Mouse (Mus musculus) macrophage (primary cell): Measurements from ENCODE around the gene Soga3. TPM values are rescaled to one million over a fixed set of nuclear protein-coding genes. Genes with fewer than 3 reads are reported as not detected.

Experiments used
- H3K27ac ChIP-seq: fragments of 350-480 bp; formaldehyde crosslinking; 2 replicates; pipeline ENCODE4 v1.9.0; 2021
- H3K36me3 ChIP-seq: fragments of 350-480 bp; formaldehyde crosslinking; 2 replicates; pipeline ENCODE4 v1.9.0; 2021; ENCODE audit errors: inconsistent target
- H3K4me3 ChIP-seq: fragments of 350-480 bp; formaldehyde crosslinking; 2 replicates; pipeline ENCODE4 v1.9.0; 2021; ENCODE audit errors: inconsistent target
- H3K79me2 ChIP-seq: fragments of 350-480 bp; formaldehyde crosslinking; 2 replicates; pipeline ENCODE4 v1.9.0; 2021; ENCODE audit errors: inconsistent target
- WGBS: methylation state at CpG from one replicate; pipeline ENCODE4 v1.1.7; 2026; ENCODE audit warnings: inconsistent platforms; ENCODE audit not compliant: missing documents; 5-methylcytosine and 5-hydroxymethylcytosine counted together
- polyA plus RNA-seq: library from polyadenylated mRNA; stranded (reverse); fragments of 250-400 nt; gene quantifications from 3 replicates; pipeline ENCODE4 v1.2.4, GENCODE M21; 2018; ENCODE audit warnings: inconsistent platforms
- total RNA-seq, 78 experiments: library from RNA; depleted of rRNA; stranded (reverse); fragments of 250-400 nt; gene quantifications; 1 replicate in 9 of 78; 2 replicates in 24 of 78; 3 replicates in 43 of 78; 4 replicates in 2 of 78; pipeline ENCODE4 v1.2.4; 2018; ENCODE audit warnings: inconsistent platforms in 56 of 78

The Soga3 gene
- total RNA-seq (2018; cell fraction: chromatin; rRNA removed), result not detected
- total RNA-seq (2018; cell fraction: cytosol; rRNA removed), result not detected
- total RNA-seq (2018; cell fraction: nucleus; rRNA removed), result not detected
- polyA plus RNA-seq, result not detected in 3 replicates

DNA sequence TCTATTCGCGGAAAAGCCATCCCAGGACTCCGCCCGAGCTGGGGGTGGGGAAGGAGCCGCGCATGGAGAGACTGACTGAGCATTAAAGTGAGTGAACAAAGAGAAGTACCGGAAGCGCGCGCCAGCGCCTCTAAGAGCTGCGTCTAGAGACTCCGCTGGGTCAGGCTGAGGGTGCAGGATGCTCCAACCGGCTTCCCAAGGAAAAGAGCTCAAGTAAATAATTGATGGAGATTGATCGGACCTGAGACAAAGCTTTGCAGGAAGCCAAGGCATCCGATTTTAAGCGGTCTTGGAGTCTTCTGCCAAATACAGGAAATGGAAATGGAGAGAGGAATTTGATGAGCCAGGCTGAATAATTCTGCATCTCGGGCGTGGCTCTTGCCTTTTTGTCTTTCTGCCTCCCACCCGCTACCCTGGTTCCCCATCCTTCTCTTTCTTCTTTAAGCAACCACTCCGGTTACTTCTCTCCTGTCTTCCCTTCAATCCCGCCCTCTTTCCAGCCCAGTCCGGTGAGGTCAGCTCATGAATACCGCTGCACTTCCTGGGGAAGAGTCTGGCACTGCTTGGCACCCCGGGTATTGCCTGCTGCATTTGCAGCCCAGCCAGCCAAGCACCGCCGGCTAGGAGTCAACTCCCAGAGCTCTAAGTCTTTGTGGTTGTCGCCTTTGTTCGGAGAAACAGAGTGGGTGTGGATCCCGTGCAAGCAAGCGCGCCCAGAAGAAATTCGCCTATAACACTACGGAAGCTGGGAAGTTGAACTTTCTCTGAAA is at the start of gene Soga3:
Gene Soga3 (plus strand): TSS at position 274 of the 770 bp plus-strand sequence.
- Histone ChIP-seq H3K79me2 (no peaks in the 10 kb centered on the region), H3K4me3 (no peak within 1 kb of the TSS), H3K36me3 (no peaks in the 10 kb centered on the region), H3K27ac (no peak within 1 kb of the TSS)
- 11% methylated on average over 27 of the region's 34 CpGs for WGBS

DNA sequence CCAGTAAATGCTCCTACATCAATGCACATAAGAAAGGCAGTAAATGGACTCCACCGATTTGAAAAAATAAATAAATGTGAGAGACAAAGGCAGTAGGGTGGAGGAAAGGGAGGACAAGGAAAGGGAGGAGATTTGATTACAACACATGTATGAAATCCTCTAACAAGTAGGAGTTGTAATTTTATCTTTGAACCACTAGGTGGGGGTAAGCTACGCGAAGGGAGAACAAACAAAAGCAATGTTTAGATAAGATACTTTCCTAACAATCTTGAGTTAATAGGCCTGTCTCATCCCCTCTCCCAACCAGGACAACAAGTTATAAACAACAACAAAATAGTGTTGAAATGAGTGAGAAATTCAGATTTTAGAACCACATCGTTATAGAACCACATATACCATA is 36.7 kb upstream of the Soga3 start:
- WGBS, result 26% methylated on average over 4 of the region's 4 CpGs
- Histone ChIP-seq H3K4me3 (no peak overlapping the region), H3K79me2 (no peaks in the 10 kb centered on the region), H3K36me3 (no peaks in the 10 kb centered on the region), H3K27ac (no peak overlapping the region)

DNA sequence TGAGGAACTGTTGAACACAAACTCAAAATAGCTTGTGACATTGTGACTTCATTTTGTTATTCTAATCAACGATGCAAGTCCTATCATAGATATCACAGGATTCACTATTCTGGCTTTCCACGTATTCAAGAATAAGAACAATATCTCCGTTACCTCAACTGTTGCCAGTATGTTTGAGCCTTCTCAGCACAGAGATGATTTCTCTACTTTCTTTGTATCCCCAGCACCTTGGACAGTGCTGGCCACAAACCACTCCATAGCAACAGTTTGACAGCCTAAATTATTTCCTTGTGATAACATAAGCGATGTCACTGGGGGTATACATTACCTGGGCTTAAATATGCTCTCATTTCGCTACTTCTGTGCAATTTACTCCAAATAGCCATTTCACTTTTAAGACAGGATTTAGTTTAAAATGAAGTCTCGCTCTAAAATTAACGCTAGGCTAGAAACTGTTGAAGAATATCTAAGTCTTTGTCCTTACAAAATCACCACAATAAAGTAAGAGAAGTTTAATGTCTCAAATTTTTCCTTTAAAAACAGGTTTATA is 1.0 kb upstream of the Soga3 start:
- Histone ChIP-seq H3K36me3 (no peaks in the 10 kb centered on the region), H3K79me2 (no peaks in the 10 kb centered on the region), H3K4me3 (no peak overlapping the region), H3K27ac (no peak overlapping the region)
- 32% methylated on average over 7 of the region's 7 CpGs for WGBS

DNA sequence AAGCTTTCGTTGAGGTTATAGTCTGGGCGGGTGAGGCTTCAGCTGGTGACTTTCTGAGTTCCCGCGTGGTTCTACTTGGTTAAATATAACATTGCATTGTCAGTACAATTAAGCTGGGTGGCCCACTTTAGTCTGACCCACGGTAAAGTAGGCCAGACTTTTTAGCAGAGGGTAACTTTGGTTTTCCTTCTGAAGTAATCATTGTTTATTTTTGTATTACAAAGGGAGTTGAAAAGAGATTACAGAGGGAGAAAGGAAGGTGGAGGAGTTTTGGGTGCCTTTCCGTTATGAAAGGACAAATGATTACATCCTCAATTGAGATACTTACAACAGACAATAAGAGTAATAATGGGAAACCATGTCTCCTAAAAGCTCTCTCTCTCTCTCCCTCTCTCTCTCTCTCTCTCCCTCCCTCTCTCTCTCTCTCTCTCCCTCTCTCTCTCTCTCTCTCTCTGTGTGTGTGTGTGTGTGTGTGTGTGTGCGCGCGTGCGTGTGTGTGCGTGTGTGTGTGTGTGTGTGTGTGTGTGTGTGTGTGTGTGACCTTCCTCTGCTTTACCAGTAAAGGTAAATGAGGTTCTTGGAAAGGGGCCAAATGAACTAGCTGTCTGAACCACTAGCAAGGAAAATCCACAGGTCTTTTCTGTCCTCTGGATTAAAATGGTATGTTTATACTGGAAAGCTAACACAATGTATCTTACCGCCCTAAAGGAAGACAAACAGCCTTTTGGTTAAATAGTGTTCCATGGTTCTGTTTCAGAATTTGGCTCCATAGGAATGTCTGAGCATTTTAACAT is 1.2 kb downstream of the Soga3 start:
- WGBS, result 28% methylated on average over 7 of the region's 12 CpGs
- no peaks in the 10 kb centered on the region for H3K79me2 ChIP-seq
- H3K4me3 ChIP-seq, result no peak overlapping the region
- no peak overlapping the region for H3K27ac ChIP-seq
- no peaks in the 10 kb centered on the region for H3K36me3 ChIP-seq

DNA sequence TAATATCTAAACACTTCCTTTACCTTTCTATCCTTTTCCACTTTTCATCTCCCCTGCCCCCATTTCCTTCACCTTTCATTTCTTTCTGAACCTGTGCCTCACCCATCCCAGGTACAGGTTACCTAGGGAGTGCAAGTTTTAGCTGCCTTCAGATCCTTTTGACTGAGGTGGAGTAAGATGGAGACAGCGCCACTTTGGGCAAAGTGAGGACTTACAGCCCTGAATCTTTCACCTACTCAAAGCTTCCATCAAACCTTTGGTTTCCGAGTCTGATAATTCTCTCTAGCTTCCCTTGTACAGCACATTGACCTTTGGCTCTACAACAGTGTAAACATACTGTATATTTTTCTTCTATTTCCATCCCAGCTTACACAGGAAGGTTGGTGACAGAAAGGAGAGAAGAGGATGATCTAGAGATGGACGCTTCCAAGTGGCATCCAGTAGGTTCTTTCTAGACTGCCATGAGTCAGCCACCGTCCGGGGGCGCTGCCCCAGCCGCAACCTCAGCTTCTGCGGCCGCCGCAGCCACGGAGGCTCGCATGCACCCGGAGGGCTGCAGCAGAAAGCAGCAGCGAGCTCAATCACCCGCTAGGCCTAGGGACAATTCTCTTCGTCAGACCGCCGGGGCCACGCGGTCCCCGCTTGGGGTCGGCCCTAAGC is 2.7 kb downstream of the Soga3 start:
- H3K4me3 ChIP-seq, result no peak overlapping the region

DNA sequence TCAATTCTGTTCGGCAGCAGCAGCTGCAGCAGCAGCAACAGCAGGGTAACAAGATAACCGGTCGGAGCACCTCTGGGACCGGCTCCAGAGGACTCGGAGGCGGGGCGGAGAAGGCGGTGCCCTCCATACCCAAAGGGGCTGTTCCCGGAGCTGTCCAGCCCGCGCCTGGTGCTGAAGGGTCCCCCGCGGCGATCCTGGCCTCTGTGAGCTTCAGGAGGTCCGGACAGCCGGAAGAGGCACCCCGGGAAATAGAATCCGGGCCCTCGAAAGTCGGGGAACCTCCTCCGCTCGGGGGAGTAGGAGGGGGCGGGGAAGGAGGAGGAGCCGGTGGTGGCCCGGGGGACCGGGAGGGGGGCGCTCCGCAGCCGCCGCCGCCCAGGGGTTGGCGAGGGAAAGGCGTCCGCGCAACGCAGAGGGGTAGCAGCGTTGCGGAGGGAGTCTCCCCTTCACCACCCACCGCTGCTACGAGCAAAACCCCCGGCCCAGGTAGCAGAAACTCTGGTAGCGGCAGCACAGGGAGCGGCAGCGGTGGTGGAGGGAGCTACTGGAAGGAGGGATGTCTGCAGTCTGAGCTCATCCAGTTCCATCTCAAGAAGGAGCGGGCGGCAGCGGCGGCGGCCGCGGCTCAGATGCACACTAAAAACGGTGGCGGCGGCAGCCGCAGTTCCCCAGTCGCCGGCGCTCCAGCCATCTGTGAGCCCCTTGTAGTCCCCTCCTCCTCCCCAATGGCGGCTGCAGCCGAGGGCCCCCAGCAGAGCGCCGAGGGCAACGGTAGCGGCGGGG is 3.4 kb downstream of the Soga3 start:
- WGBS, result 5% methylated on average over 50 of the region's 65 CpGs

More for the DNA sequence above, 2.7 kb downstream of the Soga3 start:
- Histone ChIP-seq H3K27ac (no peak overlapping the region), H3K79me2 (no peaks in the 10 kb centered on the region), H3K36me3 (no peaks in the 10 kb centered on the region)
- 3% methylated on average over 22 of the region's 22 CpGs for WGBS

DNA sequence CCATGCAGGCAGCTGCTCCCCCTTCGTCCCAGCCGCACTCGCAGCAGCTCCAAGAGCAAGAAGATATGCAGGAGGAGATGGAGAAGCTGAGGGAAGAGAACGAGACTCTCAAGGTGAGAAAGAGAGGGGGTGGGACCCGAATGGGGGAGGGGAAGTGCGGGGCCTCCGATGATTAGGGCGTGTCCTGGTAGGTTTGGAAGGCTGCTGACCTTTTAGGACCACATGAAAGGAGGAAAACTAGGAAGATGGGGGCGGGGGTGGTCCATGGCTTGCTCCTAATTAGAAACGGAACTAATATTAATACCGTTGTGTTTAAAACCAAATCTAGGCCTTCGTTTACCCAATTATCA is 4.0 kb downstream of the Soga3 start:
- Histone ChIP-seq H3K79me2 (no peaks in the 10 kb centered on the region), H3K4me3 (no peak overlapping the region), H3K27ac (no peak overlapping the region), H3K36me3 (no peaks in the 10 kb centered on the region)
- 3% methylated on average over 12 of the region's 12 CpGs for WGBS

More for the DNA sequence above, 3.4 kb downstream of the Soga3 start:
- H3K4me3 ChIP-seq, result no peak overlapping the region
- no peaks in the 10 kb centered on the region for H3K79me2 ChIP-seq
- no peak overlapping the region for H3K27ac ChIP-seq
- no peaks in the 10 kb centered on the region for H3K36me3 ChIP-seq

DNA sequence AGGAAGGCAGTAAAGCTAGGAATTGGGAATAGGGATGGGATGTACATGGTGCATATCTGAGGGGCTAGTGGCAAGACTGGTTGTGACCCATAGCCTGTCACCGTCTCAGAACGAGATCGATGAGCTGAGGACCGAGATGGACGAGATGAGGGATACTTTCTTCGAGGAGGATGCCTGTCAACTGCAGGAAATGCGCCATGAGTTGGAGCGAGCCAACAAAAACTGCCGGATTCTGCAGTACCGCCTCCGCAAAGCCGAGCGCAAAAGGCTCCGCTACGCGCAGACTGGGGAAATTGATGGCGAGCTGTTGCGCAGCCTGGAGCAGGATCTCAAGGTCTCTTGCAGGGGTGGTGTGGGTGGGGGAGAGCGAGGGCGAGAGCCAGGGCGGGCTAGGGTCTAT is 4.4 kb downstream of the Soga3 start:
- WGBS, result 10% methylated on average over 21 of the region's 21 CpGs
- Histone ChIP-seq H3K79me2 (no peaks in the 10 kb centered on the region), H3K27ac (no peak overlapping the region), H3K36me3 (no peaks in the 10 kb centered on the region), H3K4me3 (no peak overlapping the region)

DNA sequence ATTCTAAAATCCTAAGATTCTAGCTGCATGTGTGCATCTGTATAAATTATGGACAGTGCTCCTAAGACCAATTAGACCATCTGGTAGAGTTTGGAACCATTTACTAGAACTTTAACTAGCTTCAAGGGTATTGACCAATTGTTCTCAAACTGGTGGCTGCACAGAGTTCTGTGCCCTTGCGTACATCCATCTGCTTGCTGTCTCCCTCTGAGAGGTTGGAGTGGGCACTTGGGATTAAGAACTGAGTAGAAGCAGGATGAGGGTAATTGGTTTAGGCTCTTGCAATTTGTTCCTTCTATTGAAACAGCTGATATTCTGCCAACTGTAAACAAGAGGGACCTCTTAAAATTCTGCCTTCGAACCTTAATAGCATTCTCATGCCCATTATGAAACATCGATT is 11.7 kb downstream of the Soga3 start:
- no peak overlapping the region for H3K4me3 ChIP-seq
- 87% methylated on average over 3 of the region's 3 CpGs for WGBS
- H3K36me3 ChIP-seq, result no peaks in the 10 kb centered on the region
- no peaks in the 10 kb centered on the region for H3K79me2 ChIP-seq
- no peak overlapping the region for H3K27ac ChIP-seq

DNA sequence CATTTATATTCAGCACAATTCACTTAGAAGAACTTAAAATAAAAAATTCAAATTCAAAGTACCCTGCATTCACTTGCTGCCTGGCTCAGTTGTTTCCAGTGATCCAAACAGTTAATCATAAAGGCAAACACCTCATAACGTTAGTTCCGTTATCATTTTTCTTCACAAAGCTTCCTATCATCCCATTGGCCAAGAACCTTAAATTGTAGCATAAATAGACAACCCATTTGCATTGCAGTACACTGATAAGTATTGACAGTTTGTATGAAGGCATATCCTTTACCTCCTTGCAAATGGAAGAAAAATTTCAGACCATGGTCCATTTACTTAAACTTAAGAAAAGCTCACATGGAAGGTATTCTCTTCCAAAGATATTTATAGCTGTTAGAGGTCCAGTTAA is 18.0 kb downstream of the Soga3 start:
- no peaks in the 10 kb centered on the region for H3K36me3 ChIP-seq
- 79% methylated on average over 2 of the region's 2 CpGs for WGBS
- H3K27ac ChIP-seq, result no peak overlapping the region
- no peak overlapping the region for H3K4me3 ChIP-seq
- H3K79me2 ChIP-seq, result no peaks in the 10 kb centered on the region

DNA sequence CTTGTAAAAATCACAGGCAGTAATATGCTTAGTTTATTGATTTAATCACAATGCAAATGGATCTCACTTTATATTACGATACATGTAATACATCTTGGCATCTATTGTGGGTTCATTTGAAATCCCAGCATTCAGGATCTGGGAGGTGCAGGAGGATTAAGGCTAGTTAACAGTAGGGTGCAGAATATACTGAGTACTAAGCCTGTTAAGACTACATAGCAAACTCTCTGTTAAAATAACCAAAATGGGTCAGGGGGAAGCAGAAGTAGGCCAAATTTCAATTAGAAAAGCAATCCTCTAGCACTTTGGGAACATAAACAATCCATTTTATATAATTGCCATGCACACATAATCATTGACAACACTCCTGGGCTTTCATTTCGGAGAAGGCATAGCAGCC is 30.1 kb downstream of the Soga3 start:
- Histone ChIP-seq H3K36me3 (no peaks in the 10 kb centered on the region), H3K27ac (no peak overlapping the region), H3K79me2 (no peaks in the 10 kb centered on the region), H3K4me3 (no peak overlapping the region)
- WGBS, result 78% methylated on average over 2 of the region's 2 CpGs

DNA sequence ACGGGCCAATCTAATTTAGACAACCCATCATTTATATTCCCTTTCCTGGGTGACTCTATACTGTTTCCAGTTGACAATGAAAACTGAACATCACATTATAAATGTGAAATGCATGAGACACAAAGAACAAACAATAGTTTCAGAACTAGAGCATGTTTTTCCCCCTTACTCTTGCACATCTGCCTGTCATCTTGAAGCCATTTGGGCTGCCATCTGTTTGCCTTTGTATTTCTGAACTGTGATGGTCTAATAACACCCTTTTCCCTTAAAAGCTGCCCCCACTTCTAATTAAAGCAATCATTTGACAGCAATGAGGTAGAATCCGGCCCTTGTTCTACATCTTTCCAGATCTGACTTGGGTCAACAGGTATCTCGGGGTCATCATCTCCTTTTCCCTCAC is 32.0 kb downstream of the Soga3 start:
- Histone ChIP-seq H3K27ac (no peak overlapping the region), H3K4me3 (no peak overlapping the region), H3K36me3 (no peaks in the 10 kb centered on the region), H3K79me2 (no peaks in the 10 kb centered on the region)
- 82% methylated on average over 3 of the region's 3 CpGs for WGBS

DNA sequence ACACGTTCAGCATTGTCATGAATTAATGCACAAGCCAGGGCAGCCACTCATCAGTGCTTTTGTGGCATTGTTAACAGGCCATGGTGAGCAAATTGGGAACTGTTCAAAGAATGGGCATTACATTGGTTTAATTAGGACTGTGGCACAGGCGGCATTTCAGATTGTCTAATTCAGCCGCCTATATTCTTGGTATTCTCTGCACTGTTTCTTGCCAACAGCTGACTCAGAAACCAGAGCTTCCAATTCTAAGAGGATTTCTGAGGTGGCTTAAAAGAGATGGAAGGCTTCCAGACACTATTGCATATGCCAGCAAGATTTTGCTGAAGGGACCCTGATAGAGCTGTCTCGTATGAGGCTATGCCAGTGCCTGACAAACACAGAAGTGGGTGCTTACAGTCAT is 33.2 kb downstream of the Soga3 start:
- Histone ChIP-seq H3K36me3 (no peaks in the 10 kb centered on the region), H3K4me3 (no peak overlapping the region), H3K79me2 (no peaks in the 10 kb centered on the region), H3K27ac (no peak overlapping the region)
- WGBS, result 86% methylated on average over 4 of the region's 4 CpGs

DNA sequence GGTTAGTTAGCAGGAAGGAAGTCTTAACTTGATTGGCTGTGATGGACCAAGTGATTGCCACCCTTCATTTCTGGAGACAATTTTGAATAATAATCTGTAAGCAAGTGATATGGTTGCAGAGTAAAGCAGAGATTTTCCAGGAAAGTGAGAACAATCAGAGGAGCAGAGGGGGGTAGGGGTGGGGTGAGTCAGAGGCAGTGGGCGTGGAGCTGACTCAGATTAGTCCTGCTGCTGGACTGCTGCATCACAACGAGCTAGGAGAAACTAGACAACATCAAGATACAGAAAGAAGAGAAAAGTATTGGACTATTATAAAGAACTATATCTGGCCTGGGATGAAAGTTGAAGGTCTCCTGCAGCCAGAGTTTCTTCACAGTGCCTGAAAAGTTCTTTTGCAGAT is 34.4 kb downstream of the Soga3 start:
- Histone ChIP-seq H3K79me2 (no peaks in the 10 kb centered on the region), H3K4me3 (no peak overlapping the region), H3K27ac (no peak overlapping the region), H3K36me3 (no peaks in the 10 kb centered on the region)
- 19% methylated on average over 2 of the region's 2 CpGs for WGBS
